Mouse (Mus musculus): Measurements from ENCODE around the gene Gm28047.

The Gm28047 gene

GRCm38 (mm10) chr15:102547478-102547877 is 77.4 kb downstream of the Gm28047 start:
- DNase-seq (ENCODE audit: low spot score in 2 of 2): no peak

GRCm38 (mm10) chr15:102546677-102547427 is 78.0 kb downstream of the Gm28047 start:
- DNase-seq (ENCODE audit: low spot score in 2 of 2): peak; percentile 75 to 91

GRCm38 (mm10) chr15:102546246-102546645 is 78.6 kb downstream of the Gm28047 start:
- no peak for DNase-seq (ENCODE audit: low spot score in 2 of 2)

GRCm38 (mm10) chr15:102544801-102545200 is 80.1 kb downstream of the Gm28047 start:
- no peak for DNase-seq (ENCODE audit: low spot score in 2 of 2)

- no peak for DNase-seq (ENCODE audit: low spot score in 2 of 2)
Measured at GRCm38 (mm10) chr15:102533926-102534325, 90.9 kb downstream of the Gm28047 start.

GRCm38 (mm10) chr15:102532106-102532900 is 92.6 kb downstream of the Gm28047 start:
- DNase-seq (ENCODE audit: low spot score in 2 of 2): no peak

GRCm38 (mm10) chr15:102531586-102531985 is 93.3 kb downstream of the Gm28047 start:
- DNase-seq (ENCODE audit: low spot score in 2 of 2): no peak

- no peak for DNase-seq (ENCODE audit: low spot score in 2 of 2)
Measured at GRCm38 (mm10) chr15:102530566-102530965, 94.3 kb downstream of the Gm28047 start.

- no peak for DNase-seq (ENCODE audit: low spot score in 2 of 2)
Measured at GRCm38 (mm10) chr15:102528396-102528795, 96.5 kb downstream of the Gm28047 start.

GRCm38 (mm10) chr15:102527936-102528335 is 96.9 kb downstream of the Gm28047 start:
- DNase-seq (ENCODE audit: low spot score in 2 of 2): no peak

GRCm38 (mm10) chr15:102526111-102527002 is 98.5 kb downstream of the Gm28047 start:
- DNase-seq (ENCODE audit: low spot score in 2 of 2): no peak

- DNase-seq (ENCODE audit: low spot score in 2 of 2): peak in 1 of 2 experiments; percentile 70
Measured at GRCm38 (mm10) chr15:102524892-102525485, 99.9 kb downstream of the Gm28047 start, which contains the start of gene Npff. Gene Npff, minus strand, starts transcription at chr15:102524942.

- no peak for DNase-seq (ENCODE audit: low spot score in 2 of 2)
Measured at GRCm38 (mm10) chr15:102521480-102521879, 103.4 kb downstream of the Gm28047 start.

GRCm38 (mm10) chr15:102520416-102520815 is 104.5 kb downstream of the Gm28047 start:
- DNase-seq (ENCODE audit: low spot score in 2 of 2): no peak

- DNase-seq (ENCODE audit: low spot score in 2 of 2): no peak
Measured at GRCm38 (mm10) chr15:102519211-102520141, 105.4 kb downstream of the Gm28047 start.

- DNase-seq (ENCODE audit: low spot score in 2 of 2): no peak
Measured at GRCm38 (mm10) chr15:102518859-102519201, 106.0 kb downstream of the Gm28047 start.

- peak; percentile 100 for DNase-seq (ENCODE audit: low spot score in 2 of 2)
Measured at GRCm38 (mm10) chr15:102517976-102518858, 106.7 kb downstream of the Gm28047 start, which contains the start of gene Tarbp2. Gene Tarbp2, plus strand, starts transcription at chr15:102518192.

- DNase-seq (ENCODE audit: low spot score in 2 of 2): no peak
Measured at GRCm38 (mm10) chr15:102517631-102517975, 107.3 kb downstream of the Gm28047 start.

- peak; percentile 70 to 72 for DNase-seq (ENCODE audit: low spot score in 2 of 2)
Measured at GRCm38 (mm10) chr15:102516728-102517404, 108.0 kb downstream of the Gm28047 start, which contains the start of gene Map3k12. Gene Map3k12, minus strand, starts transcription at chr15:102517064.

All from right cerebral cortex, postnatal 36 days (tissue).